Mouse (Mus musculus): ENCODE data around the gene Zfp367.

Gene Zfp367

DNA sequence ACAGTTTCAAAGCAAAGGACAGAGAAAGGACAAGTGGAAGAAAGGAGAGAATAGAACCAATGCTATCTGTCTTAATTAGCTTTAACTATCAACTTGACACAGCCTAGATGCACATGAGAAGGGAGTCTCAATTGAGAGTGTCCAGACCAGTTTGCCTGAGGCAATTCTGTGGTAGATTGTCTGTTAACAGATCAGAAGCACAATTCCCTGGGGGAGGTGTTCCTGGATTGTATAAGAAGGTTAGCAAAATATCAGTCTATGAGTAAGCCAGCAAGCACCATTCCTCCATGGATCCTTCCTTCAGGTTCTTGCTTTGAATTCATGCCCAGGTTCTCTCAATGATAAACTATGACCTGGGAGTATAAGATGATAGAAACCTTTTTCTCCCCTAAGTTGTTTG is 4.0 kb upstream of the Zfp367 start:
- in situ Hi-C loops (cut with MboI; ENCODE audit: unreplicated experiment in 2 of 2): loop anchor here in 1 of 2 experiments (10.0 kb wide), 2 partner anchors 342 to 1202 kb away; partner anchors contain the start of gene Ercc6l2

DNA sequence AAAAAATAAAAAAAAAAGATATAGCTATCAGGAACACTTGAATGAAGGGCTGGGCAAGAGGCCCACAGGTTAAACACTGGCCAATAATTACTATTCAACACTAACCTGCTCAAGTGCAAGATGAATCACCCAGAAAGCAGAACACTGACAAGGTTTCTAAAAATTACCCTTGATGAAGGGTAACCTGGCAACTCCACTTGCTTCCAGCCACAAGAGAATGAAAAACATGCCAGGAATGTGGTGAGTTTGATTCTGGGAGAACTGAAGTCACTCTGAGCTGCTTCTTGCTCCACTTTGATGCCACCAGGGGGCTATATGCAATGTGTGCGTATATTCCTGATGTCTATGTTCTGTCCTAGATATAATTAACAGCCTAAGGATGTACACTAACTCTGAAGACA is 2.2 kb upstream of the Zfp367 start:
- in situ Hi-C loops (cut with MboI; ENCODE audit: unreplicated experiment in 2 of 2): loop anchor here in 1 of 2 experiments (10.0 kb wide), 2 partner anchors 340 to 1200 kb away; partner anchors contain the start of gene Ercc6l2

DNA sequence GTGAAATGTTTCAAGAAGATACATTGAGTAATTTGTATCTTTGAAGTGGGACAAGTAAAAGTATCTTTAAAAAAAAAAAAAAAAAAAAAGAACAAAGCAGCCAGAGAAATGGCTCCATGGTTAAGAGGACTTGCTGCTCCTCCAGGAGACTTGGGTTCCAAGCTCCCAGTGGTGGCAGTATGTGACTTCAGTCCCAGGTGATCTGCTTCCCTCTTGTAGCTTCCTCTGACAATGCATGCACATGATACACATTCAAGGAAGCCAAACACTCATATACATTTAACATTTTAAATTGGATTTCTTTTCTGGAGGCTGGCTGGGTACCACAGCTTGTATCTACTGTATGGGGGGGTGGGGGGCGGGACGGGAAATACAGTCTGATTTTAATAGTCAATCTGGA is 1.6 kb upstream of the Zfp367 start:
- in situ Hi-C loops (cut with MboI; ENCODE audit: unreplicated experiment in 2 of 2): loop anchor here in 1 of 2 experiments (10.0 kb wide), 2 partner anchors 340 to 1200 kb away; partner anchors contain the start of gene Ercc6l2

DNA sequence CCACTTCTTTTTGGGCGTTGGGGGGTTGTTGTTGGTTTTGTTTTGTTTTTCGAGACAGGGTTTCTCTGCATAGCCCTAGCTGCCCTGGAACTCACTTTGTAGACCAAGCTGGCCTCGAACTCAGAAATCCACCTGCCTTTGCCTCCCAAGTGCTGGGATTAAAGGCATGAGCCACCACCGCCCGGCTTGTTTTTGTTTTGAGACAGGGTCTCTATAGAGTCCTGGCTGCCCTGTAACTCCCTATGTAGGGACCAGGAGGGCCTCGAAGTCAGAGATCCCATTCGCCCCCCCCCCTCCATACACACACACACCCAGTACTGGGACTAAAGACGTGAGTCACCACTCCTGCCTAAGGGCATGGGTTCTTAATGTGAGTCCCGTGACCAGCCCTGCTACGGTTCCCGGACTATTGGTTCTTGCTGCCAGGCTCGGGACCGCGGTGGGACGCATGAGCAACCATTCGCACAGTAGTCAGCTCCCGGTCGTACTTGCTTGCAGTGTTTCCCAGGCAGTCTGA is 807 bp upstream of the Zfp367 start:
- in situ Hi-C loops (cut with MboI; ENCODE audit: unreplicated experiment in 2 of 2): loop anchor here in 1 of 2 experiments (10.0 kb wide), 2 partner anchors 339 to 1199 kb away; partner anchors contain the start of gene Ercc6l2

DNA sequence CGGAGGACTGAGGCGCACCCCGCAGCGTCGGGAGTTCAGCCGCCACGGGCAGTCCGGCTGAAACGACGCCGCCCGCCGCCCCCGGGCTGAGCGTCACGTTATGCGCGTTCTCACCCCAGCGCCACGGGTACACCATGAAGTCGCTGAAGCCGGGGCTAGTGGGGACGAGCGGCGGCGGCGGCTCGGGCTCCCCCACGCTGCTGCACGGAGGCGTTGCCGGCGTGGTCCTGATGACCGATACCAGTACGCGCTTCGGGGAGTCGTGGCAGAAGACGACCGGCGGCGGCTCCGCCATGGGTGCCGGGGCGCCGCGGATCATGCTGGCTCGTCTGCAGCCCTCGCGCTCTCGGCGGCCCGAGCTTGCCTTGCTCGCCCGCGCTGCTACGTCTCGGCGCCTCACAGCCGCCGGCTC is 325 bp downstream of the Zfp367 start:
- in situ Hi-C loops (cut with MboI; ENCODE audit: unreplicated experiment in 2 of 2): loop anchor here in 1 of 2 experiments (10.0 kb wide), 2 partner anchors 338 to 1198 kb away; partner anchors contain the start of gene Ercc6l2

DNA sequence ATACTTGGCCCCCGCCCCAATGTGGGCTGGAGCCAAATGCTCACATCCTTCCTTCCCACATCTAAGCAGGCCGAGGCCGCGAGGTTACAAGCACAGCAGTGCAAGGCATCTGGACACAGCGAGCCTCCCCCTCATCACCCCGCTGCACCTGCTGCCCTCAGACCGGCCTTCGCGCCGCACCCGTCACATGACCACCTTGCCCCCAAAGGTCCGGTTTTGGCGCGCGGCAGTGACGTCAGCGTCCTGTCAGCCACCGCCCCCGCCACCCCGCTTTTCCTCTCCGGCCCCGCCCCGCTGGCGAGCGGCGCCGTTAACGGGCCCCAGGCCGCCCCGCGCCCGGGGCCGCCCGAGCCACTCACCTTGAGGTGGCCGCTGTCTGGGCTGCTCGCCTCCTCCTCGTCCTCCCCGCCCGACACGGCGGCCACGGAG is 747 bp downstream of the Zfp367 start:
- in situ Hi-C loops (cut with MboI; ENCODE audit: unreplicated experiment in 2 of 2): loop anchor here in 1 of 2 experiments (10.0 kb wide), 2 partner anchors 337 to 1197 kb away; partner anchors contain the start of gene Ercc6l2

DNA sequence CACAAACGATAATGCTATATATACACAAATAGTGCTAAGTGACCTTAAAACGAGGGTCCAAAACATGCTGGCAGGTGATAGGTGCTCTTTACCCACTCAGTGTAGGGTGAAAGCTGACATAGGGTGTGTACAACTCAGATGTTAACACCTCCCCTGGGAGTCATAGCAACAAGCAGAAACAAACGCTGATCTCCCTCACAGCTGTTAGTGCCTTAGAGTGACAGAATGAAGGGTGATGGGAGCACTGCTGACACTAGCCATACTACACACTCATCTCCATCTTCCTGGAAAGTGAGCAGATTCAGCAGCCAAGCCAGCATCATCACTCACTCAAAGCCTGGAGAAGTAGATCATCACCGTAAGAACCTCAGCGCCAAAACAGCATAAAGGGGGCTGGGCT is 2.9 kb downstream of the Zfp367 start:
- in situ Hi-C loops (cut with MboI; ENCODE audit: unreplicated experiment in 2 of 2): loop anchor here in 1 of 2 experiments (10.0 kb wide), 2 partner anchors 335 to 1195 kb away; partner anchors contain the start of gene Ercc6l2

DNA sequence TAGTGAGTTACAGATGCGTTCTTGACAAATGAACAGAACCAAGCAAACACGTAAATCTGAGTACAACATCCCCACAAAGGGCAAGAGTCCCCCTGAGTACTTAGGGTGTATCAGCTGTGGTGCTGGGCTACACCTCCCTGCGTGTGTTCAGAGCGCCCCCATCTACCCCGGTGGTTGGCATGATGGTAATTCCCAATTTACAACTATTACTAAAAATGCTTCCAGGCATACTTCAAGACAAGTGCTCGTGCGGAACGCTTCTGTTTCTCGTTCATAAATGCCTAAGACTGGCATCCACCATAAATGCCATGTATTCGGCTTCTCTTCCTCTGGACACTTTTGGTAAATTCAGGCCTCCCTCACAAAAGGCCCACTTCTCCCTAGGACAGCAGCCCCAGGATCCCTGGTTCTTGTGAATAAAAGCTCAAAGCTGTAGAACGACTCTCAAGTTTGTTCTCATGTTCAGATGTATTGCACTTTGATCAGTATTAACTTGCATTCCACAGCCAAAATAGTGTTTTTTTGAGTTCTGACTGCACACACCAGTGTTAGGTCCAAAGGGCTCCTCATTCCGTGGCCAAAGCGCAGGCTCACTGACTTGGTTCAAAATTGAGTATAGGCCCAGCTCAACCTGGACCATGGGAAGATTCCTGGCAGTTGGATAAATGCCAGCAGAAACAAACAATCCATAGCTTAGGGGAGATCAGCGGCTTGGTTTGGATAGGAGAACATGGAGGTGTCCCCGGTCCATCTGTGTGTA is 23.2 kb downstream of the Zfp367 start:
- in situ Hi-C loops (cut with MboI; ENCODE audit: unreplicated experiment in 2 of 2): no loop called here

DNA sequence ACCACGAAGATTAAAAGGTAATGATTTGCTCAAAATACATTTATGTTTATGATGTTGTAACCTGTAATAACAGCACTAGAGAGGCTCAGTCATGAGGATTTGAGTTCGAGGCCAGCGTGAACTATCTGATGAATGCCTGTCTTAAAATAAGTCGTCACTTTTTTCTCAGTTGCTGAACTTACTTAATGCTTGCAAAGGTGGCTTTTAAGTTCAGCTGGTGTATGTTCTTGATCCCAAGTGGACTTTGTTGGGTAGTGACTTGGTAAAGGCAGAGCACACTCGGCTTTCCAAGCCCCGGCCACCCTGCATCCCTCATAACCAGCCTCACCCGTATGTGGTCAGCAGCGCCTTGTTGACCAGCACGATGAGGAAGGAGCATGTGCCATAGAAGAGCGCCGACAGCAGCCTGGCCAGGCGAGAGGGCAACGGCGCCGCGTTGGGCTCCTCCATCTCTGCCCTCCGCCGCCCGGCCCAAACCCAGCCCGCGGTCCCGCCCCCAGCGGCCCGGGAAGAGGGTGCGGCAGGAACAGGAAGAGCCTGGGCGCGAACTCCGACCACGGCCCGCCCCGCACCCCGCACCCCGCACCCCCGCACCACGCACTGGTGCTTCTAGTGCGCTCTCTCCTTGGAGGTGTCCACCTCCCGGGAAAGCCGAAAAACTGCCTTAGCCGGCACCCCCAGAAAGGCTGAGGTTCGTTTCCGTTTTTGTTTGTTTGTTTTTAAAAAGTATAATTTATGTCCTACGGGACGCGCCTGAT is 24.0 kb downstream of the Zfp367 start, which contains the start of gene Slc35d2:
Gene Slc35d2 (minus strand): TSS at position 511 of the 758 bp plus-strand sequence.
- in situ Hi-C loops (cut with MboI; ENCODE audit: unreplicated experiment in 2 of 2): no loop called here

DNA sequence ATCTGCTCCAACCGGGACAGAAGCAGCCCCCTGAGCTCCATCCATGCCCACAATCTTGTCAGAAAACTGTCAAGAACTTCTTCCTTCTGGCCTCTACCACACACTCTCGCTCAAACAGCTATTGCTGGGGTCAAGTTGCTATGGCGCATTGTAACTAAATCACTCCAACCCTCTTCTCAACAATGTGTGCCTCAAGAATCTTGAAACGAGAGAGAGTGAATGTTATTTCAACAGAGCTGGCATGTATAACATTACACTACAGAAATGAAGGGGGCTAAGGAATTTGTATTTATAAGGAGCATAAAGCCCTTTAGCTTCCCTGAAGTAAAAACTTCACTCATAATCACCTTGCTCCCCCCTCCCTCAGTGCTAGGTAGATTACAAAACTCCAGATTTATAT is 26.7 kb downstream of the Zfp367 start:
- in situ Hi-C loops (cut with MboI; ENCODE audit: unreplicated experiment in 2 of 2): no loop called here

DNA sequence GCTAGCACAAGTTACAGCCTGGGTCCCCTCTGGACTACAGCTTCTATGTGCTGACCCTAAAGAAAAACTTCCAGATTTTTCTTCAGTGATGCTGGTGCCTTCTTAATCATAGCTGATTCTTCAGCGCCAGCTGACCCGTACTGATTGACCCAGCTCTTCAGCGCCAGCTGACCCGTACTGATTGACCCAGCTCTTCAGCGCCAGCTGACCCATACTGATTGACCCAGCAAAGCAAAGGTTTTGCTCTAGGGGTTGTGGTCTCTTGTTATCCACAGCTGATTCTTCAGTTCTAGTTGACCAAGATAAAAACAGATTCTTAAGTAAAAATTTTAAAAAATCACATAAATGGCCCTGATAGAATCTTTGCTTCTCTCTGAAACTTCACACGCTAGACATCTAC is 28.1 kb downstream of the Zfp367 start:
- in situ Hi-C loops (cut with MboI; ENCODE audit: unreplicated experiment in 2 of 2): loop anchor here in 1 of 2 experiments (25.0 kb wide), 1 partner anchor 312 kb away; the partner anchor contains the start of gene Cdk20

DNA sequence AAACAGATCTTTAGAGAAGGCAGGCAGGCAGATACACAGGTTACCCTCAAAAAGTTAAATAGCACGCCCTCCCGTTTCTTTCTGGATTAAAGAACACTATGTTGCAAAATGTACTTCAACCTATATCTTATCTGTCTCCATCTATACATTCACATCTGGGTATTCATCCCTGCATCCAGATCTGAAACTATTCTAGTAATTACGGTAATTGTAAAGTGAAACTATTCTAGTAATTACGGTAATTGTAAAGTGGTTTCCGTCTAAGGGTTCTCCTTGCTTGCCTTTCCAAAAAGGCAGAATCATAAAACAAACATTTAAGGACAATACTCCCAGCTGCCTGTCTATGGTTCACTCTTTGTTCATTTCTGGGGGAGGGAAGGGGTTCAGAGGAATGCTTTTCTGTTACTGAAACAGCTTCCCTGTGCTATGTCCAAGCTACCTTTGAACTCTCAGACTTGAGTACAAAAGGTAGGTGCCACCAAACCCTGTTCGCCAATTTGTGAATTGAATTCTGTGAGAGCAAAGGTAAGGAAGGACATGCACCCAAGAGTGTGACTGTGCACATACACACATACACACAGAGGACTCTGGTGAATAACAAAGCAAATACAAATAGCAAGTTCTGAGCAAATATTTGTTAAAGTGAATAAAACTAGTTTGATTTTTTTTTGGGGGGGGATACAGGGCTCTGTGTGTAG is 29.4 kb downstream of the Zfp367 start:
- in situ Hi-C loops (cut with MboI; ENCODE audit: unreplicated experiment in 2 of 2): loop anchor here in 1 of 2 experiments (25.0 kb wide), 1 partner anchor 314 kb away; the partner anchor contains the start of gene Cdk20

DNA sequence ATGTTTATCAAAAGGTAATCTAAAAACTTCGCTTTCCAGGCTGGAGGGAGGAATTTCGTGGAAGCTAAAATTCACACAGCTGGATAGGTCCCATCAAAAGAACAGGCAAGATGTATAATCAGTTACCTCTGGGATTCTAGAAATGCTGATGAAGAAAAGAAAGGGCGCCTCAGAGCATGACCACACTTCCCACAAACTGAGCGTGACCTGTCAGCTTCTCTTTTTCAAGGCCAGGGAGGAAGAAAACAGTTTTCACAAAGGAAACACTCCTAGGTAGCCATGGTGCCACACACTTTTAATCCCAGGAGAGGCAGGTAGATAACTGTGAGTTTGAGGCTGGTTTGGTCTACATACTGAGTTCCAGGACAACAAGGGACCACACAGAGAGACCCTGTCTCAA is 32.2 kb downstream of the Zfp367 start:
- in situ Hi-C loops (cut with MboI; ENCODE audit: unreplicated experiment in 2 of 2): loop anchor here in 1 of 2 experiments (25.0 kb wide), 1 partner anchor 317 kb away; the partner anchor contains the start of gene Cdk20

DNA sequence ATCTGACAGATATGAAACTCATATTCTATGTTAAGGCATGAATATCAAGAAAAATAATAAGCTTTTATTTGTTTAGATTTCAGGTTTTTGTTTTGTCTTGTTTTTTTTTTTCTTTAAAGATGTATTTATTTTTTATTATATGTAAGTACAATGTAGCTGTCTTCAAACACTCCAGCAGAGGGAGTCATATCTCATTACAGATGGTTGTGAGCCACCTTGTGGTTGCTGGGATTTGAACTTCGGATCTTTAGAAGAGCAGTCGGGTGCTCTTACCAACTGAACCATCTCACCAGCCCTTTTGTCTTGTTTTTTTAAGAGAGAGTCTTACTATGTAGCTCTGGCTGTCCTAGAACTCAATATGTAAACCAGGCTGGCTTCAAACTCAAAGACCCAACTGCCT is 35.6 kb downstream of the Zfp367 start:
- in situ Hi-C loops (cut with MboI; ENCODE audit: unreplicated experiment in 2 of 2): loop anchor here in 1 of 2 experiments (25.0 kb wide), 1 partner anchor 320 kb away; the partner anchor contains the start of gene Cdk20

DNA sequence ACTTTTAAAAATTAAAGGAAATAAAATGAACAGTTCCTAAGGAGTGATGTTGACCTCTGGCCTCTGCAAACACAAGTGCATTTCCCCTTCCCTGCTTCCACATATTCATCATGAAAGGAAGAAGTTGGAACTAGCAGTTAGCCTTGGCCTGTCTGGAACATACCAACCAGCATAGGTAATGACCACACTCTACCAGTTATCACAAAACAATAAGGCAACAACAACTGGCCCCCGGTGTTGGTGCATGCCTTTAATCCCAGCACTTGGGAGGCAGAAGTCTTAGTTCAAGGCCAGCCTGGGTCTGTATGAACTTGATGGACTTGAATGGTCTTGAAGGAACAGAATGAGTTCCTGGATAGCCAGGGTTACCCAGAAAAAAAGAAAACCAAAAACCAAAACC is 42.6 kb downstream of the Zfp367 start:
- in situ Hi-C loops (cut with MboI; ENCODE audit: unreplicated experiment in 2 of 2): loop anchor here in 1 of 2 experiments (25.0 kb wide), 1 partner anchor 327 kb away; the partner anchor contains the start of gene Cdk20

DNA sequence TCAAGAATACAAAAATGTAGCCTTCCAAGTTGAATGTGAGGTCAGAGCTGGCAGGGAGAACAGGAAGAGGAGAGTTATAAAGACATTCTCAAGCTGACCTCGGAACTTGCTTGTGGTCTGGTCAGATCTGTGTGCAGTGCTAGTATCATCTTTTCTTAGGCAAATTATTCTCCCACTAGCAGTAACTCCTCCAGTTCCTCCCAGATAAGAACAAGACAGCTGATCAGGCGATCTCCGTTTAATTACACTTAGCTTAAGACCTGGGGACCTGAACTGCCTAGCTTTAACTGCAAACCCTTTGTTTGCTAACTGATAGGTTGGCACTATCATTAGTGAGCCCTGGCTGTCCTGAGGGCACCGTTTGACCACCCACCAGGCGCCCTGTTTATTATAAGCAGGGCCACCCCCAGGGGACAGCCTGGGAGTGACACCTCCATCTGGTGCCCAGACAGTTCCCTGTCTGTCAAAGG is 44.6 kb downstream of the Zfp367 start:
- in situ Hi-C loops (cut with MboI; ENCODE audit: unreplicated experiment in 2 of 2): loop anchor here in 1 of 2 experiments (25.0 kb wide), 1 partner anchor 329 kb away; the partner anchor contains the start of gene Cdk20

DNA sequence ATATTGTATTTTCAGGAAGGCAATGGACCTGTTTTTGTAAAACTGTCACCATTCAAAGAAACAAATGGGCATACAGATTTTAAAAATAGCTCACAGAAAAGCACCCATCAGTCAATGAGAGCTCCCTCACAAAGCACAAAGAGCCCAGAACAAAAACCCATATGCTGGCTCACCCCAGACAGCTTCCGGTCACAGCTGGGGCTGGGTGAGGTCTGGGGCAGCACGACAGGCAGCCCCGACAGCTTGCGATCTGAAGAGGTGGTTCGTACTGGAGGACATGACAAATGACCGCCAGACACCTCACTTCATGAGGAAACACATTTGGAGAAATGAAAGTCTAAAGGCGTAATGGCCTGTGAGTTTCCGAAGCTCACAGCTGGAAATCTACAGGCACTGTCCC is 45.5 kb downstream of the Zfp367 start:
- in situ Hi-C loops (cut with MboI; ENCODE audit: unreplicated experiment in 2 of 2): loop anchor here in 1 of 2 experiments (25.0 kb wide), 1 partner anchor 330 kb away; the partner anchor contains the start of gene Cdk20

DNA sequence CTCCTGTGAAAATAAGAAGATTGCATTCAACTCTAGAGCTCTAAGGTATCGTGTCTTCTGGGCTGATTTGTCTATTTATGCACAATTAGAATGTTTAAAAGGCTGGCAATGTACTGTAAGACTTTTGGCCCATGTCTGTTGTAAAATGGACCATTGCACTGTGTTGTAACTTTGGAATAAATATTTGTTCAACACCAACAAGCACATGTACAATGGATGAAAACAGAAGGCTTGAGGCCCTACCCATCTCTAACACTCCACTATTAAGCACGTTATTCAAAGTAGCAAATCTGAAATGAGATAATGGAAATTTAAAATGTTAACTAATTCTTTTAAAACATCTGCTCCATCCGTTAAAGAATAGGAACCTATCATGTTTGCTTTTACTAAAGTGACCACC is 45.9 kb downstream of the Zfp367 start:
- in situ Hi-C loops (cut with MboI; ENCODE audit: unreplicated experiment in 2 of 2): loop anchor here in 1 of 2 experiments (25.0 kb wide), 1 partner anchor 330 kb away; the partner anchor contains the start of gene Cdk20

DNA sequence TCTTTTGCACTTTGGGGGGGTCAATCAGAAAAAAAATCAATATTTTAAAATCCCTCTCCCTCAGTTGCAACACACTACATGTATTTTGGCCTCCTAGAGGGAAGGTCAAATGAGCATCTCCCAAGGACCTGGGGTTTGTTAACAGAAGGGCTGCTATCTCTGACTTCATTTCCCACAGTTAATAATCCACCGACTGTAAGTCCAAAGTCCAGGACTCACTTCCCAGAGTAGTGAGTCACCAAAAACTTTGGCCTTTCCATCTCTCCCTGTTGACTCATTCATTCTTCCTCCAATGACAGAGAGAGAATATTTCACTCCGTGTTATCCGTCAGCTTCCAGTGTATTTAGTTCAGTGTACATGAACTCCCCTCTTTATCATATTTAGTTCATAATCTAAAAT is 47.3 kb downstream of the Zfp367 start:
- in situ Hi-C loops (cut with MboI; ENCODE audit: unreplicated experiment in 2 of 2): loop anchor here in 1 of 2 experiments (25.0 kb wide), 1 partner anchor 332 kb away; the partner anchor contains the start of gene Cdk20
